Mouse (Mus musculus) gastrocnemius, postnatal 4 days (tissue): ENCODE measurements around the gene Gm49337. TPM values are rescaled to one million over a fixed set of nuclear protein-coding genes. Genes with fewer than 3 reads are reported as not detected.
"Not testable (repeated sequence)": the region's sequence is repeated elsewhere in the genome, so short reads cannot be mapped to it uniquely, and the experiment has no call there.

Experiments
- DNase-seq, 2 experiments: peaks; one replicate each; pipeline ENCODE4 v3.0.0; 2021 to 2022; ENCODE audit warnings: low spot score in 2 of 2, mixed read lengths in 2 of 2
- total RNA-seq, 2 experiments: library from RNA; stranded (reverse); gene quantifications; 2 replicates each; pipeline ENCODE4 v1.2.3; 2021

Gm49337 gene
- total RNA-seq, 2 experiments from 2014 or later = not detected

DNA sequence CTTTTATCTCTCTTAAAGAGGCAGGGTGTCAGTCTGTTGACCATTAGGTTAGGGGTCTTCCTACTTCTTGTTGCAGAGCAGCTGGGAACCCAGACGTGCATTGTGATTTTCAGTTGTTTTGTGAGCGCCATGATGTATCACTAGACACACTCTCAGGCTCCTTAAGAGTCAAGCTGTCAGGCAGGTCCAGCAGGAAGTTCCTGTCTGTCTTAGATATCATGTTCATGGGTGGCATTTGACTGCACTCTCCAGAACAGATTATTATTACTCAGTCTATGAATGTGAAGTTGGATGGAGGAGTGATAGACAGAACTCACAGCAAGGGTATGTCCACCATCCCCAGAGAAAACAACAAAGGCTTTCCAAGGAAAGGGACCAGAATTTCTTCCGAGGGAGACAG lies 31.2 kb downstream of the Gm49337 start:
- DNase-seq = no peak

DNA sequence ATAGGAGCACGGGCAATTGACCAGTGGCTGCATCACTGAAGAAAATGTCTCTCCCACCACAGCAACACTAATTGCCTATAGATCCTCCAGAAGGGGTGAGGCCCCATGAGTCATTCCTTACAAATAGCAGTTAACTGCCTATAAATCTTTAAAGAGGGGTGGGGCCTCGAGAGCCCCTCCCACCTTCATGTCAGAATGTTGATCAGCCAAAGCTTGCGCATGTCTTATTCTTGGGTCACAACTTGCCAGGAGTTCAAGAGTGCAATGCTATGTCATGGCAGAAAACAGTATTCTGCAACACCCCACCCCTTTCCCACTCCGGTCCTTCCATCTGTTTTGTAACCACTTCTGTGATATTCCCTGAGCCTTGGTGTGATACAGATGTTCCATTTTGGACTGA lies 33.3 kb downstream of the Gm49337 start:
- no peak for DNase-seq

DNA sequence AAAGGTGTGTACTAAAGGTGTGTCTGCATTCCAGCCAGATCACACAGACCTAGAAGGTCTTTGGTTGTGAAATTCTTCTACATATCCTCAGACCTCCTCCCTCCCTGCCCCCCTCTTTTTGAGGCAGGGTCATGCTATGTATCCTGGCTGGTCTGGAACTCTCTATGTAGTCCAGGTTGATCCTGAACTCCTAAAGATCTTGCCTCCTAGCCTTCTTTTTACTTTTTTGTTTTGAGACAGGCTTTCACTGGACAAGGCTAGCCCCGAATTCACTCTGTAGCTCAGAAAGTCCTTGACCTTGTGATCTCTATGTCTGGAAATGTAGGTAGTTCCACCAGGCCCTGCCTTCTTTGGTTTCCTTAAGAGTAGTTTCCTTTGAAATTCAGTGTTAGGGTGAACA lies 35.7 kb downstream of the Gm49337 start:
- DNase-seq = no peak

DNA sequence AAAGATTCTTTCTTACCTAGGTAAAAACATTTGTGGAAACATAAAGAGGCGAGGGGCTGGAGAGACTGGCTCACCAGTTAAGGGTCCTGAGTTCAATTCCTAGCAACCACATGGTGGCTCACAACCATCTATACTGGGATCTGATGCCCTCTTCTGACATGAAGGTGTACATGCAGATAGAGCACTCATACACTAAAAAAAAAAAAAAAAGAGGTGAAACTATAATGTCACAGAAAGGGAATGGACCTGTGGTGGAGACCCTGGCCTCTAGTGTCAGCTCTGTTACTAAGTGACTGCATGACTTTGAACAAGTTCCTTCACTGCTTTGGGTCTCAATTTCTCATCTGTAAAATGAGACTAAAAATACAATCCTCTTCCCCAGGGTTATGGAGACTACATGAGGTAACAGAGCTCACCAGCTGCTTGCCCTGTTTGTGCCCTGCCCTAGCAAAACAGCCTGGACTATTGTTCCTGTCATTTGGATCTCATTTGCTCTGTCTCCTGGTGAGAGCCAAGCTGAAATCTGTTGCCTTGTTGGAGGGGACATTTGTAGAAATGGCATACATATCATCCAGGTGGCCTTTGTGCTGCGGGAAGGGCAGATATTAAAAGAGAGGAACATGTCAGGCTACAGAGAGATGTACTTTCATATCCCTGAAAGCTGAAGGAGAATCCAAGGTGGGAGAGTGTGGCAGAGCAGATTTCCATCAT lies 42.9 kb downstream of the Gm49337 start:
- no peak for DNase-seq

DNA sequence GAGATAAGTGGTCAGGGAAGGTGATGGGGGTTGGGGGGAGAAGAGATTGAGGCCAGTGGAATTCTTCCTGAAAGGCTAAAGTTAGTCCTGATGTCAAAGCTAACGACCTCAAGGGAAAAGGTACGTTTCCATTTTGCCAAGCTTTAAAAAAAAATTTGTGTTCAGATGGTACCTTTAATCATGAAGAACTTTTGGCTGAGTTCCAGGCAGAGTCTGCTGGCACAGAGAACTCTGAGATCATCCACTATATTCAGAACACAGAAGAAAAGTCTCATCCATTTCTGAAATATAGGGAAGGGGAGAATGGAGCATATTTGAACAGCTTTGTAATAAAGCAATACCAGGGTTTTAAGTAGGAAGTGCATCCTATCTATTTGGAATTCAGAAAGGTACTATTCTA lies 43.9 kb downstream of the Gm49337 start:
- no peak for DNase-seq

DNA sequence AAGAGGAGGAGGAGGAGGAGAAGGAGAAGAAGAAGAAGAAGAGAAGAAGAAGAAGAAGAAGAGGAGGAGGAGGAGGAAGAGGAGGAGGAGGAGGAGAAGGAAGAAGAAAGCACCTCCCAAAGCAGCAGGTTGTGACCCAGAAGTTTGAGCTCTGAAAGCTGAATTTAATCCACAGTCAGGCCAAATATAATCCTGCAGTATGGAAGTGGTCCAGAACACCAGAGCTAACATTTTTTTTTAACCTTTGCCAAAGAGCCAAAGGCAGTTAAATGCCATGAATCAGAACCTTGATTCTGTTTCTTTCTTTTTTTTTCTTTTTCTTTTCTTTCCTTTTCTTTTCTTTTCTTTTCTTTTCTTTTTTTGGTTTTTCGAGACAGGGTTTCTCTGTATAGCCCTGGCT lies 44.5 kb downstream of the Gm49337 start:
- not testable (repeated sequence) for DNase-seq

DNA sequence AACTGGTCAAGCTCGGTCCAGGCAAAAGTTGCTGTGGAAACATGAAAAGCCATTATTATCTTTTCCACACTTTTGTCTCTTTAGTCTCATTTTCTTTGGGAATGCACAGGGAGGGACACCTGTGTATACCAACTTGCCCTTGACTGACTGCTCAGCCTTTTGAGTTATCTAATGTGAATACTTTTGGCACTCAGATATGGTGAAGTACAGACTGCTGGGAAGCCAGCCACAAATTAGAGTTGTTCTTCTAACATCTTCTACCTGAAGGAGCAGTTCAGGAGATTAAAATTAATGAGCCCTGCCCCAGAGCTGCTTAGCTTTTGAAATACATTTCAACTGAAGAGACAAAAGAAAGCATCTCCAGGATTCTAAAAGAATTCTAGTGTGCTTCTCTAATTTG lies 45.9 kb downstream of the Gm49337 start:
- DNase-seq = no peak

DNA sequence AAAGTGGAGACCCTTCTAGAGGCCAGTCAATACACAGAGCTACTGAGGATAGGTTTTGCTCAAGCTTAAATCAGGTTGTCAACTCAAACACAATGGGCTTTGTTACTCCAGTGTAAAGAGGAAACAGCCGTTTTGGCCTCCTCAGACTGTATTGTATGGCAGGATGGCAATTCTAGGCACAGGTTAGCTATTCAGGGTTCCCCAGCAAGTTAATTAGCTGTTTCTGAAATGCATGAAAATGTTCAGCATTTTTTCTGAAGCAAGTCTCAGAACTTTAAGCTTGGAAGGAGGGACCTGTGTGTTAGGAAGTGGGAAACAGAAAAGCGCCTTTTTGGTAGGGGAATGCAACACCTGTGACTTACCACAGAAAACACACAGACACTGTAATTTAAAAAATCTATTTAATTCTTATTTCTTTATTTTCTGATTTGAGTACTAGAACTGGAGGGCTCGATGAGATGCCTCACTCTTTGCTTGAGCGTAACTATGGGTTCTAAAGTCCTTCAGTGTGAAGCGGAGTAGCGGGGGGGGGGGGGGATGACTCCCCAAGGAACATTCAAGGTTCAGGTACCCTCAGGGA lies 47.0 kb downstream of the Gm49337 start:
- DNase-seq = no peak

DNA sequence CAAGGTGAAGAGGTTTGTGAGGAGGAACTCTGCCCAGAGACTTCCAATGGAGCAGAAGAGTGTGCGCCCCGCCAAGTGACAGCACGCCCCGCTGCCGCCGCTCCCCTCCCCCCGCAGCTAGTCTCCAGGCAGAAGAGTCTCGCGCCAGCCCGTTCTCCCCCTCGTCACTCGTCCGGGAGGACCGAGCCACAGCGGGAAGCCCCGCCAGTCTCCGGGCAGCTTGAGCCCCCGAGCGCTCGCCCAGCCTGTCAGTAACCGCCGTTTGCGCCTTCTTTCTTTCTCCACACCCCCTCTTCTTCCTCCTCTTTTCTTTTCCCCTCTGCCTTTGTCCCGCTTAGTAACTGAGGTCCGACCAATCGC lies 47.6 kb downstream of the Gm49337 start:
- peak in 1 of 2 experiments; percentile 51 for DNase-seq

DNA sequence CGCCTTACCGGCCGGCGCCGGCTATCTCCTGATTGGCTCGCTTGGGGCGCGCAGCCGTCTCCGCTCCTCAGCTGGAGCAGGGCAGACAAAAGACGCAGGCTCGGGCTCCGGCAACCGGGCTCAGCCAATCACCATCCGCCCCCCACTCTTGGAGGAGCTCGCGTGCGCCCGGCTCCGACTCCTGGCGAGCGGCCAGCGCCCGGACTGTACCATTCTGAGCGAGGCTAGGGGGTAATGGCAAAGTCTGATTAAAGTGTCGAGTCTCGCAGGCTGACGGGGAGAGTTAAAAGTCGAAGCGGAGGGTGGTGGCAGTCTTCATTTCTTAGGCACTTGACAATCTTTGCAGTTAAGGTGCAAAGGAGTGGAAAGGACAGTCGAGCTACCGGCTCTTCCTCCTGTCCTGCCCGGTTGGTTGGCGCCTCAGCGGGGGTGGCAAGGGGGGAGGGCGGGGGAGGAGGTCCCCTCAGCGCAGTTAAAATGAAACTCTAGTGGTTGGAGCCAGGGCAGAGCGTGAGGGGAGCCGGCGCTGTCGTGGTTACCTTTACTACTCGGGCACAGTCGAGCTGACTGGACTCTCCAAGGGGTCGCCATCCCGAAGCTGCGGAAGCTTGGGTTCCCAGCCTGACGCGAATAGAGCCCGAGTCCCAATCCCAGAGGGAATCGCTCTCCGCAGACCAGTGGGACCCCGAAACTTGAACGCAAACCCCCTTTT lies 48.1 kb downstream of the Gm49337 start, which contains the start of gene Pik3r3:
Gene Pik3r3, plus strand, starts transcription at position 479 of the 712 bp plus-strand sequence.
- DNase-seq = peak; percentile 98 to 99

DNA sequence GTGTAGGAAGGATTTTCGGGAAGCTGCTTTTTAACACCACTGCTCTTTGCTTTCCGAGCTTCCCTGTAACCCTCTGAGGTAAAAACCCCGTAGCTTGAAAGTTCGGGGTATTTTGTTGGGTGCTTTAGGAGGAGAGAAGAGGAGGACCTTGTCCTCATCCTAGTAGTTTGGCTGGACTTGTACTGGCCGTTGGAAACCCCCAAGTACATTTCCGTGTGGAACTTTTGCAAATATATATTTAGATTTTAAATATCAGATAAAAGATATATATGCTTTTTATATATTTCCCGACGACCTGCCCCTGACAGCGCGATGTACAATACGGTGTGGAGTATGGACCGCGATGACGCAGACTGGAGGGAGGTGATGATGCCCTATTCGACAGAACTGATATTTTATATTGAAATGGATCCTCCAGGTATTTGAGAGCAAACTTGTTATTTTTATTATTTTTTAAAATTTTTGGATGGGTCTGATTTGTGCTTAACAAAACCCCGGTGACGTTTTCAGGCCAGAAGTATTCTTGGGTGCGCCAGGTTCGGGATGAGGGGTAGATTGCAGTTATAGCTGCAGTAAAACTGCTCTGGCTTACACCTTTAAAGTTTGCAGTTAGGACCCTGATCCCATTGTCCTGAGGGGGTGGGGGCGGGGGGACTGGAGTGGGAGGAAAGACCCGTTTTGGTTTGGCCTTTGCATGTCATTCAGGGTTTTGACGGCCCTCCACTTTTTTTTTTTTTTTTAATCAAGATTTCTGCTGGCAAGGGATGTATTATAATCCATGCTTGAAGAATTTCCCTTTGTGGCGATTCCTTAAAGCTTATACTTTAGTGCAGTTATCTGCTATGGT lies 49.0 kb downstream of the Gm49337 start:
- DNase-seq = no peak

DNA sequence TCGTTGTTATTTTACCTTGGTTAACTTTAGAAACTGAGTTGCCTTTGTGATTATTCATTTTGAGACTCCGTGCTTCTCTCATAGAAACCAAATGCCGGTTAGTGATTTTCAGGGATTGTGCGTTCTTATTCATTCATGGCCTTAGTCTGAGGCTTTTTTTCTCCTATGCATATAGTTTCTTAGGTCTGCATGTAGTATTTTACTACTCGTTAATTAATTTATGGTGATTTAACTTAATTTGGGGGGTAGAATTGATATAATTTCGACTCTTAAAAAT lies 49.6 kb downstream of the Gm49337 start:
- DNase-seq = no peak

DNA sequence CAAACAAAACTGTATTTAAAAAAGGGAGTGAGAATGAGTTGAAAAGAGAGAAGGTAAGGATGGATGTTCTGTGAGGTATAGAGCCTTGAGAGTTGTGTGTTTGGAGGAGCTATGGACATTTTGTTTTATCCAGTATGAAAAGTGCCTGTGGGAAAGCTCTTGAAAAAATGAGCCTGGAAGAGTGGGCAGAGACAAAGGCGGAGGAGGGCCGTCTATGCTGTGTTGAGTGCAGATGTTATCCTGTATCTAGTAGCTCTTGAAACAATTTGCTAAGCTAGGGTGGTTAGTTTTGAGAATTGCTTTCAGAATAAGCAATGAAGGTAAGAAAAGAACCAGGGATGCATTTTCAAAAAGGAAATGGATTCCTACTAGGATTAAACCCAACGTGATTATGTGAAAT lies 70.2 kb downstream of the Gm49337 start:
- DNase-seq = no peak

DNA sequence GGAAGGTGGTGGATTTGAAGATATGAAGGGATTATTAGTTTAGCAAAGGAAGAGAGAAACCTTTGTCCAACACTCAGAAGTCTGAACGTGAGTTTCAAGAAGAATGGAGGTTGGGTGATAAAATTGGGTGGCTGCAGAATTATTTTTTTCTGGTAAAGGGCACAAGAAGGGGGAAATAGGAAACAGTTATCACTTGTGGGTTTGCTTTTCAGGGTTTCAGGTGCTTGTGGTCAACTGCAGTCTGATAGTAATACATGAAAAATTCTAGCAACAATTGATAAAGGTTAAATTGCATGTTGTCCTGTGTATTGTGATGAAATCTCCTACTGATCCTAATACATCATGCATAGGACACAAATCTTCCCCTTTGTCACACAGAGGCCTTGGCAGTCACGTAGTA lies 71.1 kb downstream of the Gm49337 start:
- no peak for DNase-seq

DNA sequence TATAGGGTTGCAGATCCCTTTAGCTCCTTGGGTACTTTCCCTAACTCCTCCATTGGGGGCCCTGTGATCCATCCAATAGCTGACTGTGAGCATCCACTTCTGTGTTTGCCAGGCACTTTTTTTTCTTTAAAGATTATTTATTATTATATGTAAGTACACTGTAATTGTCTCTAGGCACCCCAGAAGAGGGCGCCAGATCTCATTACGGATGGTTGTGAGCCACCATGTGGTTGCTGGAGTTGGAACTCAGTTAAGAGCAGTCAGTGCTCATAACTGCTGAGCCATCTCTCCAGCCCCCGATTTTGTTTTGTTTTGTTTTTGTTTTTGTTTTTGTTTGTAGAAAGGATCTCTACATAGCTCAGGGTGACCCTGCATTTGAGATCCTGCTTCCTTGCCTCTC lies 72.7 kb downstream of the Gm49337 start:
- peak in 1 of 2 experiments; percentile 25 for DNase-seq

DNA sequence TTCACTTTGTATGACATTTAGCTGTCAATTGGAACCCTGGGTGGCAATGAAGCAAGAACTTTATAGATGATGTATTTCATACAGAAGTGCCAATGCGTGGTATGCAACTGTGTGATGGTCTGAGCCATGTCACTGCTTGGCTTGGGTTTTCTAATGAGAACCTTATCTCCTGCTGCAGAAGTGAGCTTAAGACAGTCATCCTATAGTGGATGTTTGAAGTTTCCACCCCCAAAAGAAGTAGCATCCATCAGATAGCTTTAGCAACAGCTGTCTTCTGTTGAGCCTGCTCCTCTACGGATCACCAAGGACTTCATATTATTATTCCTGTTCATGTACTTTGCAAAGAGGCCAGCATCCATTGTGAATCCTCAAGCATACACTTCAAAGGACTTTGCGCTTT lies 76.8 kb downstream of the Gm49337 start:
- DNase-seq = no peak

DNA sequence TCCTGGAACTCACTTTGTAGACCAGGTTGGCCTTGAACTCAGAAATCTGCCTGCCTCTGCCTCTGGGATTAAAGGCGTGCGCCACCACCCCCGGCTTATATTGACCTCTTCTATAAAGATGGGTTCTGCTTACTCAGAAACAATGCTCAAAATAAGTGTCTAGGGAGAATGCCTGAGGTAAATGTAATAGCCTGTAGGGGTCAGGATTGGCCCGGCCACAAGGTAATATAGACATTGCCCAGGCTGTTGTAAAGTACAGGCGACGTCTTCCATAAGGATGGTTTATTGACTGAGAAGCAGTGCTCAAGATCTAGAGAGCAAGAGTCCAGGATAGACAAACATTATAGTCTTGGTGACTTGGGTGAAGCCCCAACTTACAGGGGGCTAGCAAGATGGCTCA lies 95.0 kb downstream of the Gm49337 start:
- DNase-seq = no peak

DNA sequence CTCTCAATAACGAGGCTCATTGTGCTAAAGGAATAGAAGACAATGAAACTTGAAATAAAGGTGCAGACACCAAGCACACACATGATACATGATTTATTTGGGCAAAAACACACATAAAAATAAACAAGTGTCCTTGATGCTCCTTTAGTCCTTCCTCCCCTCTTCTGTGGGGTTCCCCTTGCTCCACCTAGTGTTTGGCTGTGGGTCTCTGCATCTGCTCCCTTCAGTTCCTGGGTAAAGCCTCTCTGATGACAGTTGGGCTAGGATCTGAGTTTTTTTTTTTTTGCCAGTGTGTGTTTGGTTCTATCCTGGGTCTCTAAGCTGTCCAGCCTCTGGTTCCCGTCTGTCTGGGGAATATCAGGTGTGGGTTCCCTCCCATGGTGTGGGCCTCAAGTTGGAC lies 109.0 kb downstream of the Gm49337 start:
- DNase-seq = no peak

DNA sequence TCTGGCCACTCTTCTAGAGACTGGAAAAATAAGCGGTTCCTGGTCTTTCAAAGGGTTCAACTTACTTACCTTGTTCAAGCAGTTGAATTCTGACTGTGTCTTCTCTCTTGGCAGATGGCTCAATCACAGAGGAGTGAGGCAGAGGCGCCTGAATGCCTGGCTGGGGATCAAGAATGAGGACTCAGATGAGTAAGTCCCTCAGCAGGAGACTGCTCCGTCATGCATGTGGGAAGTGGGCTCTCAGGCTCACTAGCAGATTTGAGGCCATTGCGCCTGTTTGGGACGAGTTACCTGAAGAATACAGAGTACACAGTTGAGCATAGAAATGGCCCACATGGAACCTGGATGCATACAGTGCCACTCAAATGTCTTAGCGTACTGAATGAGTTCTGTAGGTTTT lies 118.4 kb downstream of the Gm49337 start:
- no peak for DNase-seq

DNA sequence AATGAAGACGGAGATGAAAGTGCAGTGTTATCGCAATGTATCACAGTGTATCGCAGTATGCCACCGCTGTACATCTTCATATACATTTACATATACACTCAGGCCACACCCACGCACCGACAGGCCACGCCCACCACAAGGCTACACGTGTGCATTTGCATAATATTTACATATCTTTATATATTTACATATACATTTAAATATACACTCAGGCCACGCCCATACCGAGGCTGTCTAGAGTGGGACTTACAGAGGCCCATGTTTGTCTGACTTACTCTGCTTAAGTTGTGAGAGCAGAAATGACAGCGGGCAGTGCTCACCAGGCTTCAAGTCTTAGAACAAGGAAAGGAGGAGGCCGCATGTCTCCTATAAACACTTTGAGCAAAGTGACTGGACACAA lies 120.1 kb downstream of the Gm49337 start:
- no peak for DNase-seq

DNA sequence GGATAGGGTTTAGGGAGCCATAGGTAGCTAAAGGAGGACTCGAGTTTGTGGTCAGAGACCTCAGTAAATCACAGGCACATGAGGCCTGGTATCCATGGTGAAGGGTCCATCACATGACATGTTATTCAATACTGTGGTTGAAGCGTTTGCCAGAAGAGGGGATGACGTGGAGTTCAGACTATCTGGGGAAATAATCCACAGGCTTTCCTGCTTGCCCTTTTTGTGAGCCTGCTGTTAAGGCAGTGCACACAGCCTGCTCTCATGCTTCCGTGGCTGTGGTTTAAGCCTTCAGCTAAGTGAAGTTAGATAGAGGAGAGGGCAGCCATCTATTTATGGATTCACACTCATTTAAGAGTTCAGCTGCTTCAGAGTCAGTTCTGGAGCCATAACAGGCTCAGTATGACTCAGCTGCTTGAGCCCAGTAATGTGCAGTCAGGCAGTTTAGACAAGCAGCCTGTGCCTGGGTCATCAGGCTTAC lies 127.7 kb downstream of the Gm49337 start:
- no peak for DNase-seq

DNA sequence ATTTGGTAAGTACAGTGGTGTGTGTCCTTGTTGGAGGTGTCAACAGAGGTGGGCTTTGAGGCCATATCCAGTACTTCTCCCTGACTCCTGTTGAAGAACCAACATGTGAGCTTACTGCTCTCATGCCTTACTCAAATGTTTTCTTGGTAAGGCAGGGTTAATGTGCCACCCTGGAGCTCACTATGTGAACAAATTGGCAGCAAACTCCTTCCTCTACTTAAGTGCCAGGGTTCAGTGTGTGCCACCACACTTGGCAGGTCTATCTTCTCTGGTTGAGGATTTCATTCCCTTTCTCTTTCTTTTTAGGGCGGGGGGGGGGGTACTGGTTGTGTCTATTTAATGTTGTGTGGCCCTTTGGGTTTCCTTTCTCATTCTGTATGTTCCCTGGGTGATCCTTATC lies 131.4 kb downstream of the Gm49337 start:
- DNase-seq = no peak
